Mouse (Mus musculus) left cerebral cortex, postnatal 4 days (tissue): ENCODE measurements at regions not wholly inside any gene's neighbourhood (a gene's known extent, or its start where the extent isn't known, plus 50 kb on each side); places are given as distances from the start of the nearest gene placed in this dataset.

ENCODE experiments used
- DNase-seq: peaks from one replicate; pipeline ENCODE4 v3.0.0-alpha.2; 2022
- intact Hi-C: fragments of 180-260 bp; cut with DNase I; formaldehyde crosslinking; loops from one replicate; pipeline ENCODE4 v1.15.1; 2025

DNA sequence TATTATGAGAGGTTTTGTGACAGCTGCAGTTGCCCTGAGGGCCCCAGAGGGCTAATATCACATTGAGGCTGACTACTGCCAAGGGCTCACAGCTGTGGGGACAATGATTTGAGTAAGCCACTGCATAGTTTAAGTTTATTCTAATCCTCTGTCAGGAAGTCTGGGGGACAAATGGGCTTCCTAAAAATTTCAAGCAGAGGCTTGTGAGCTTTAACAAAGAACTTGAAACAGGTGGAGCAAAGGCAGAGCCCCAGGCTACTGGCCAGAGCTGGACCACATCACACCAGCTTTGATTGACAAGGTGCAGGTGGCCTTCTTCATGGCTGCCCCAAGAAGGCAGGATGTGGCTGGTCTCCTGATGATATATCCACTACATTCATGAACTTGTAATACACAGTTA, 195.3 kb upstream of the Igfbp3 start:
- intact Hi-C loops, result no loop called here
- DNase-seq, result no peak

DNA sequence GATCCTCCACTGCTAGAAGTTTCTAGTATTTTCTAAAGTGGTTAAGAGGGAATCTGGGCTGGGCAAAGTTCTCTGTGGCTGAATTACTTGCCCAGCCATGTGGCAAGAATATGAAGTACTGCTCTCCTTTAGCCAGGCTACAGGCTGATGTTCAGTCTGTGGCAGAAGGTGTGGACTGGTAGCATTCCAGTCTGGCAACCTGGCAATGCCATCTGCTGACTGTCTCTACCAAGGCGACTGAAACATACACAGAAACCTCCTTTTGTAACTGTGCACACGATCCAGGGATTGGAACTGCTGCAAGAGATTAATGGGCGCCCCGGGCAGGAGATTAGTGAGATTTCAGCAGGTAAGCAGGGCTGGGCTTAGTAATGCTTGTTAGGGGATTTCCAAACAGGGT, 190.9 kb upstream of the Igfbp3 start:
- no peak for DNase-seq
- intact Hi-C loops, result no loop called here

DNA sequence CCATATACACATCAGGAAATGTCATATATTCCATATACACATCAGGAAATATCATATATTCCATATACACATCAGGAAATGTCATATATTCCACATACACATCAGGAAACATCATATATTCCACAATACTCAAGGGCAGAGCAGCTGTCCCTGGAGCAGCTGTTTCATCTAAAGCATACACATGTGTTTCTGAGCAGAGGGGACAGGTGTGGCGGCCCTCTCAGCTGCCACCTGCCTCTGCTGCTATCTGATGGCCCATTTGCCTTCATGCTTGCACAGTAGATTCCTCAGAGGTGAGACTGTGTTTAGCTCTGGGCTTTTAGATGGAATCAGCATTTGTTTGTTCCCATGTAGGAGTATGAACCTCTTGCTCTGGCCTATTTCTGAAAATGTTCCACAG, 158.1 kb upstream of the Igfbp3 start:
- DNase-seq, result no peak
- intact Hi-C loops, result no loop called here

DNA sequence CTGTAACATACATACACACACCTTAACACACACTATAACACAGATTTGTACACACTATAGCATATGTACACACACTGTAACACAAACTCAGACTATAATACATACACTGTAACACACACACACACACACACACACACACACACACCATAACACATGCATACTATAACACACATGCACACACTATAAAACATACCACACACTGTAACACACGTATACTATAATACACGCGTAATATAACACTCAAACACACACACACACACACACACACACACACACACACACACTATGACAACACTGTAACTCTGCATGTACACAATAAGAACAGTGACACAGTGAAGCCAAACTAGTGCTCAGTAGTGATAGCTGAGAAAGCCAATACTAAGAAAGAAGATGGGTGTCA, 147.7 kb upstream of the Igfbp3 start:
- intact Hi-C loops, result no loop called here
- no peak for DNase-seq

DNA sequence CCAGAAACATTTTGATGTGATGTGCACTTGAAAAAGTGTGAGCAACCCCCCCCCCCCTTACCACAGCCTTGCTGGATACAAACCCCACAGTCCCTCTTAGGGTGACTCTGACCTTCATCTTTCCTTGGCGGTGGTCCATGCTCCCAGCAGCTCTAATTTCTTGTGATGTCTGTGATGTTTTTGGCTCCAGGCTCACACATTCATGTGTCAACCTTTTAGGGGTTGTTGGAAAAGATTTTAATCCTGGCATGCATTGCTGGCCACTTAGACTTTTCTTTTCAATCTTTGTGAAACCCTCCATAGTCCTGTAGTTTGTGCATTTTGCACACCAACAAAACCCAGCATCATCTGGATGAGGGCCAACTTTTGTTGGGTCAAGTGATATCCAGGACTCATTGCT, 134.9 kb upstream of the Igfbp3 start:
- intact Hi-C loops, result no loop called here
- peak; percentile 31 for DNase-seq

DNA sequence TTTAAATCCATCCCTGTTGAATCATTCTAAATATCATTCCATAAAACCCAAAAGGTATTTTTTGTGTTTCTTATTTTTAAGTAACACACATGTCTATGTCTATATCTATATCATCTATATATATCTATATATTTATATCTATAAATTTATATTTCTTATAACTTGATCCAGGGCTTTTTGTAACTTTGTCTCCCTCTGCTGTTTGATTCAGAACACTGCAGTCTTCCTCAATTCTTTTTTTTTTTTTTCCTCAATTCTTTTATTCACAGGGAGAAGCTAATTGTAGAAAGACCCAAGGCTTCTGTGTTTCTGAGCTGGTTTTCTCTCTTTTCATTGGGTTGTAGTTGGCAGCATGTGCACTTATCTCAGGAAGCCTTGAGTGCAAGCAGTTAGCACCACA, 124.1 kb upstream of the Igfbp3 start:
- intact Hi-C loops, result loop anchor here (5.0 kb wide), 1 partner anchor 126 kb away; the partner anchor contains the start of gene Igfbp3
- no peak for DNase-seq

DNA sequence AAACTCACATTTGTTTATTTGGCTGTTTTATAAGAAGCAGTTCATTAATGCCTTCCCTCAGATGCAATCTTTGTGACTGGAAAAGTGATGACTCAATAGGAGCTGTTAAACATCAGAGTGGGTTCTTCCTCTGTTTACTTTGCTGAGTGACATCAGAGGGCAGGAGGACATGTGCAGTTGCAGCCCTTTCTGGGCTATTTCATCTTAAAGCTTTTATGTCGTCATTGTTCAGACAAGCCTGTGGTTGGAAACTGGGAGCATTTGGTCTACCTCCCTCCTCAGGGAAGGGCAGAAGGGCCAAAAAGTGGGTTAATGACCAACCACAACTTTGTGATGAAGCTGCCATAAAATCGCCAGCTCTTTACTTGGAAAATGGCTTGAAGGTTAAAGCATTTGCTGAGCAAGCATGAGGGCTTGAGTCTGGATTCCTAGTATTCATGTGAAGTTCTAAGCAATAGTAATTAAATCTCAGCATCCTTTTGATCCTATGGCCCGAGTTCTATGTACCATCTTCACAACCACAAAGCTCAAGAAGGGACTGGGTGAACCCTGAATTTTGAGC, 103.8 kb upstream of the Igfbp3 start:
- no peak for DNase-seq
- intact Hi-C loops, result no loop called here

DNA sequence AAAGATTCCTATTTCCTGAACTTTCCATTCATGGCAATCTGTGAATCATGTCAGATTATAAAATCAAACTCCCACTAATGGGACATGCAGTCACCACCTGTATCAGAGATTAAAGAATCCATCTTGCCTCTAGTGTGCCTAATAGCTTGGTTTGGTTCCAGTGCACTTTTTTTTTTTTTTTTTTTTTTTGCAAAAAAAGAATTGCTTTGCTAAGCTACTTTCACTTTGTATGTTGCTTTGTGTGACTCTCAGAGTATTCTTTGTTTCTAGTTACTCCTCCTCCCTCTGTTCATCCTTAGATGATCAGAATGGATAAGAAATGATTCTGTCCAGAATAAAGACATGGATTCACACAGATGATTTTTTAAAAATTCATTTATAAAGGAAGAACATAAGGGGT, 82.5 kb upstream of the Igfbp3 start:
- intact Hi-C loops, result no loop called here
- DNase-seq, result no peak

DNA sequence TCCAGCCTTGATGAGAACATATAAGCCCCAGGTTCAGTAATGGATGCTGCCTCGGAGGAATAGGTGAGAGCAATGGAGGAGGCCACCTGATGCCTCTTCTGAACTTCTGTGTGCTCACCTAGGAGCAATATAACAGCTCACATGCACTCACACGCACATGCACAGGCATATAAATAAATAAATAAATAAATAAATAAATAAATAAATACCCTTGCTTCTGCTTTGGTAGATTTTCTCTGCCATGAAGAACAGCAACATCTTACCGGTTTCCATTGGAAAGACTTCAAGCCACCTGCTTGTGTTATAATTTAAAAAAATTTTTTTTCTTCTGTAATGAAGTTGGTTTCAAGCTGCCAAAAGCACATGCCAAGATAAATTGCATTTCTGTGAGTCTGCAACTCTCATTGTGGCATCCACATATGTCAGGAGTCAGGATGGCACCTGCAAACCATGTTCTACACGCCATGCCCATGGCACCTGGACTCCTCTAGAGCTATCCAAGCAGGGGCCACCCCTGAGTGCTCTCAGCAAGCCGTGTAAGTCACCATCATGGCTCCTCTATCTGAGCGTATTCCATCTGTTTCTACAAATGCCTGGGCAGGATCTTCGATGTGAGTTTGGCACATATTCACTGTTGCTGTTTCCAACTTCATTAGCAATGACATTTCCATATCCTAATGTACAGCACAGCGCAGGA, 75.7 kb upstream of the Igfbp3 start:
- DNase-seq, result no peak
- intact Hi-C loops, result no loop called here

DNA sequence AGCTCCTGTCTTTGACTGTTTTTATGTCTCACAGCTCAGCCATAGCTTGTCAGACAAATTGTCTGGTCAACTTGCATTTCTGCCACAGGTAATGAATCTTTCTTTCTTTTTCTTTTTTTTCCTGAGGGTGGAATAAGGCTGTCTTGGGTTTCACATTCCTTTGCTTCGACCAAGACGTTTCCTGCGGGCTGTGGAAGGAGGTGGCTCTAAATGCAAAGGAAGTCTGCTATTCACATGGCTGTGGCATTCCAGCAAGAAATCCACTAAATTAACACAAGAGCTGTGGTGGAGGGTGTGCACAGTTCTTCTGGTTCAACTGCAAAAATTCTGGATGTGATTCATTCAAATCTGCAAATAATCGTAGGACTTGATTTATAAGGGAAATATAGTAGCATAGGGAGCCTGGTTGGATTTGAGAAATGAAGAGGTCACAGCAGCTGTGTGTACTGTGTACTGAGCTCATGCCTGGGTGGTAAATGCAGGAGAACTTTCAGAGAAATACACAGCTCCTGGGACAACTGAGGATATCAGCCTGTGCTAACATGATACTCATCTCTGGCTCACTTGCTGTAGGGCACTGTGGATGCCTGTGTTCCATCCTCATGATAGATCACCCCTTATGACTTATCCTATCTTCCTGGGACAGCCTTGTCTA, 71.2 kb upstream of the Igfbp3 start:
- intact Hi-C loops, result no loop called here
- DNase-seq, result no peak

DNA sequence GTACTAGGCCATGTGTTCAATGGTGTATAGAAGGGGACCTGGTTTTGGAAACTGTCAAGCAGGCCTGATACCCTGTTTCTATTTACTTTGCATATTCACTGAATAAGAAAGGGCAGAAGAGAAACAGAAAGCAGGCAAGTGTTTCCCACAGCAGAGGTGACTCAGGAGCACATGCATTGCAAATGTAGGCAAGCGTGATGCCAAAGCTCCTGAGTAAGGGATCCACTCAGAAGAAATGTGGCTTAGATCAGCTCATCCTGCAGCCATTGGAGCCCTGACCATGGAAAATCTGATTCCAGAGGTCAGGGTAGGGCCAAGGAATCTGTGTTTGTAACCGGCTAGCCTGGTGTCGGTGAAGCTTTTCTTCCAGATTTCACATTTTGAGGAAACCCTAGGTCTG, 69.3 kb upstream of the Igfbp3 start:
- intact Hi-C loops, result no loop called here
- no peak for DNase-seq

DNA sequence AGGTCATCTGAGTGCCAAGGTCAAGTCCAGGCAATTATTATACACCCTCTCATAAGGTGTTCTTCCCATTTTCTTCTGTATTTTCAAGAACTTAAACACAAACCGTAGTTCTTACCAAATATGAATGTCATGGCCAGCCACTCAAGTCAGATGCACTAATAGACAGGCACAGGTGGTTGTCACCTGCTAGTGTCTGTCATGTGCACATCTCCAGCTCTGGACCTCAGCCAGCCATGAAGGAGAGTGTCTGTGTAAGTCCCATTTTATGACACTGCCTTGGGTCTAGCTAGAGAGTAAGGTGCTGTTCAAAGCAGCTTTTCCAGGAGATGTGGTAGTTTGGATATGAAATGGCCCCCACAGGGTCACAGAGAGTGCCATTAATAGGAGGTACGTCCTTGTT, 68.5 kb upstream of the Igfbp3 start:
- no peak for DNase-seq
- intact Hi-C loops, result no loop called here

DNA sequence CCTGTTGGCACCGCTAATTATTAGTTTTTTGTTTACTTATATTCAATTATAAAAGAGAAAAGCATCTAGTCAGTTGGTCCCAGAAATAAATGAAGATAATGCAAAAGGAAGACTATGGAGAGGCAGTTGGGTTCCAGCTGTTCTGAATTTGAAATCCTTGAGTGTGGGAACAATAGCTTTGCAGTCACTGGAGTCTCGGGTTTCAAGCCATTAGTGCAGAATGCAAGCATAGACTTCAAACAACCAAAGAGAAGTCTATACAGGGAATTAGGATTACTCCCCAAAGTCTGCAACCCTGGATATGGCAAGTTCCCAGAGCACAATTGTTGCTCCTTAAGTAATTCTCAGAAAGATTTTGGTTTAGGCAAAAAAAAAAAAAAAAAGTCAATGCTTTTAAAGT, 67.9 kb upstream of the Igfbp3 start:
- no peak for DNase-seq
- intact Hi-C loops, result no loop called here

DNA sequence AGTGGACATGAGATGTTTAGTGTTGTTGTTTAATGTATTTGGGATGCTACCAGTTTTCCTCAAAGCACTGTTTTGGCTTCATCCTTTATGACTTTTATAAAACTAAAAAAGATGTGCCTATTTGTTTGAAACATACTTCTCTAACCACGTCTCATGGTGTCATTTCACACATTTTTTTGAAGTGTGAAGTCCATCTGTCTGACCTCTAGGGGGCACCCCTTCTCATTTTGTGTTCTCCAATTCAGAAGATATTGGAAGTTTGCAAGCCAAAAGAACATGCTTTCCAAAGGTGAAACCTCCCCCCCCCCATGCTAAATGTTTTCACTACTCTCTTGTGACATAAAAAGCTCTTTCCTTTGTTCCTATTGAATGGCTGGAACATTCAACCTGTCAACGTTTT, 66.2 kb upstream of the Igfbp3 start:
- intact Hi-C loops, result no loop called here
- DNase-seq, result no peak

DNA sequence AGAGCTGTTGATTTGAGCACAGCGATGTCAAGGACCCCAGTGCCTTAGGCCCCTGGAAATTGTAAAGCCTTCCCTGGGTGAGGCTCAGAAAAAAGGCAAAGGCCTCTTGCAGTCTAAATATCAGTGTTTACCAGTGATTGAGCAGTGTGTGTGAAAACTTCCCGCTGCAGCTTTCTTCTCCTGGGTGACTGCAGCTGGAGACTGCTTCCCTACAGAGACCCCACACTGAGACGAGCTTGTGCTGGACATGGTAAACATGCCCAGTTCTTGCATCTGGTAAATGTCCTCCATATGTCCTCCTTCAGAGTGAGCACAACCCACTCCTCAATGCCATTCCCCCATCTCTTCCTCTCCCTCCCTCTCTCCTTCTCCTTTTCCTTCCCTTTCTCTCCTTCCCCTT, 58.8 kb upstream of the Igfbp3 start:
- no peak for DNase-seq
- intact Hi-C loops, result no loop called here

DNA sequence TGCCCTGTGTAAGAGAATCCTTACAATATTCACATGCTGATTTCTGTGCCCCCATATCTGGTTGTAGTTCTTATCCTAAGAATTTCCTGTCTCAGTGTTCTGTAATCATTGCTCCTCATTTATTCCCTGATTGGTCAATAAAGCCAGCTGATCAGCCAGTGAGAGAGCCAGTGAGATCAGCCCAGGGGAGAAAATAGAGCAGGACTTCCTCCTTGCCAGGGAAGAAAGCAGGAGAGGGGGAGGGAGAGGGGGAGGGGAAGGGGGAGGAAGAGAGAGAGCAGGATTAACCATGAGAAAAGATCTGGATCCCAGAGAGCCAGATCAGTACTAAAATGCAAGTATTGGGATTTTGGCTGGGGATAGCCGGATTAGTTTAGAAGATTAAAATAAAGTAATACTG, 57.2 kb upstream of the Igfbp3 start:
- no peak for DNase-seq
- intact Hi-C loops, result no loop called here

DNA sequence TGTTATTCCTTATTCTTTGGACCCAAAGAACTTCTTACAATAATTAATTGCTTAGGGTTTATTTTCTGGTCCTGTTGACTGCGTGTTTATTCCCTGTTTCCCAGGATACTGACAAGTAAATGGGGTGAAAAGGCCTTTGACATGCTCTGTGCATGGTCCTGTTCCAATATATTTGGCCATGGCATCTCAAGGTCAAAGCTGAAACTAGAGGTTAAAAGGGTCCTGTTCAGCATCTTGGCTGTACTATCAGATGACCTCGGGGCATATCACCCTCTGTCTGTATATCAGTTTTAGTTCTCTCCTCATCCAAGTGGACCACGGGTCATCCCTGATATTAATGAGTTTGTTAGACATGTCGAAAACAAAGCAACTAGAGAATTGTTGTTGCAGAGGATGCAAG, 50.2 kb upstream of the Igfbp3 start:
- intact Hi-C loops, result no loop called here
- DNase-seq, result no peak
